Comparison of ENCODE assay signal across 19 mouse cellular contexts in genomic region chr9:89954860-89955479, GRCm38 (mm10). TPM values are rescaled to one million over a fixed set of nuclear protein-coding genes. Genes with fewer than 3 reads are reported as not detected.
DNase-seq lines count a peak whose midpoint lies in the region; ATAC-seq and TF ChIP-seq lines count a peak whose summit lies in the region.
"Had no signal": no experiment of that assay in that cellular context is flagged by ENCODE, and none has a peak within 500 bp of the region (broad histone marks: within the 10 kb centered on the region; RNA-seq: fewer than 3 reads in every experiment).

No protein-coding gene starts in this region.

- H3K9ac ChIP-seq in liver, postnatal 0 days (replicated peaks): no peak overlapping the region
- no peak overlapping the region for H3K9ac ChIP-seq in neural tube, embryonic 15.5 days (replicated peaks)
- H3K9ac ChIP-seq in limb, embryonic 11.5 days (ENCODE audit: low read length): no peak overlapping the region
- H3K9ac ChIP-seq: forebrain, postnatal 0 days; kidney, embryonic 15.5 days; limb, embryonic 12.5 days; liver, embryonic 15.5 days had no signal

- 48% methylated on average over 8 of the region's 8 CpGs for whole genome bisulfite sequencing in heart, embryonic 10.5 days
- WGBS in liver, postnatal 0 days (ENCODE audit: insufficient replicate concordance): 48% methylated on average over 8 of the region's 8 CpGs
- 81% methylated on average over 8 of the region's 8 CpGs for WGBS in neural tube, embryonic 15.5 days
- WGBS in limb, embryonic 11.5 days: 63% methylated on average over 8 of the region's 8 CpGs

- H3K4me3 ChIP-seq in heart, embryonic 10.5 days: no peak overlapping the region
- no peak overlapping the region for H3K4me3 ChIP-seq in liver, postnatal 0 days (ENCODE audit: low read depth, low read length)
- no peak overlapping the region for H3K4me3 ChIP-seq in neural tube, embryonic 15.5 days (replicated peaks)
- H3K4me3 ChIP-seq in limb, embryonic 11.5 days (ENCODE audit: low read depth, low read length): no peak overlapping the region
- H3K4me3 ChIP-seq: kidney, embryonic 15.5 days; limb, embryonic 12.5 days; liver, embryonic 15.5 days had no signal

- peak; percentile 70 for DNase-seq in heart, embryonic 10.5 days (ENCODE audit: low spot score)
- DNase-seq in heart, adult 9 months (ENCODE audit: low spot score in 2 of 2): no peak
- DNase-seq in liver, postnatal 0 days: peak; percentile 7
- DNase-seq in liver: no peak
- DNase-seq in neural tube, embryonic 10.5 days (ENCODE audit: extremely low spot score, low spot score): peak; percentile 7
- DNase-seq in limb, embryonic 11.5 days (ENCODE audit: low spot score): peak; percentile 21
- DNase-seq in layer of hippocampus, adult 9-11 months: no peak
- DNase-seq: cerebellum, adult 11 months; cerebellum, adult 9-11 months; forebrain, postnatal 0 days; gastrocnemius, postnatal 25 days; kidney, adult 11 months; thymus, postnatal 4 days had no signal

- H3K4me1 ChIP-seq in heart, embryonic 10.5 days: peaks cover 8% of the 10 kb centered on the region
- H3K4me1 ChIP-seq in liver, postnatal 0 days (ENCODE audit: insufficient read depth): no peaks in the 10 kb centered on the region
- H3K4me1 ChIP-seq in neural tube, embryonic 15.5 days: no peaks in the 10 kb centered on the region
- no peaks in the 10 kb centered on the region for H3K4me1 ChIP-seq in limb, embryonic 11.5 days (ENCODE audit: control insufficient read depth, insufficient read depth, low read length)
- H3K4me1 ChIP-seq: kidney, embryonic 15.5 days; limb, embryonic 12.5 days; liver, embryonic 15.5 days had no signal

- TF ChIP-seq EP300 in liver, postnatal 0 days (IDR thresholded peaks at IDR 0.05; ENCODE audit: low read depth): no peak

- no peak for ATAC-seq in liver, postnatal 0 days
- ATAC-seq in neural tube, embryonic 15.5 days (ENCODE audit: low FRiP score): no peak
- no peak for ATAC-seq in limb, embryonic 11.5 days (ENCODE audit: insufficient number of reproducible peaks, low FRiP score, low TSS enrichment, low read depth)
- ATAC-seq: forebrain, postnatal 0 days; hindbrain, postnatal 0 days had no signal

- H3K9me3 ChIP-seq in heart, embryonic 10.5 days: no peaks in the 10 kb centered on the region
- no peaks in the 10 kb centered on the region for H3K9me3 ChIP-seq in liver, postnatal 0 days (ENCODE audit: low read length)
- no peaks in the 10 kb centered on the region for H3K9me3 ChIP-seq in neural tube, embryonic 15.5 days (replicated peaks)
- H3K9me3 ChIP-seq in limb, embryonic 11.5 days (ENCODE audit: control insufficient read depth, low read length): no peaks in the 10 kb centered on the region
- H3K9me3 ChIP-seq: kidney, embryonic 15.5 days; limb, embryonic 12.5 days; liver, embryonic 15.5 days had no signal

- no peaks in the 10 kb centered on the region for H3K27me3 ChIP-seq in heart, embryonic 10.5 days (ENCODE audit: insufficient read depth, poor library complexity, severe bottlenecking)
- no peaks in the 10 kb centered on the region for H3K27me3 ChIP-seq in liver, postnatal 0 days (ENCODE audit: insufficient read depth, low read length)
- H3K27me3 ChIP-seq in neural tube, embryonic 15.5 days (replicated peaks): no peaks in the 10 kb centered on the region
- no peaks in the 10 kb centered on the region for H3K27me3 ChIP-seq in limb, embryonic 11.5 days (ENCODE audit: control insufficient read depth, insufficient read depth, low read length)
- H3K27me3 ChIP-seq: kidney, embryonic 15.5 days; limb, embryonic 12.5 days; liver, embryonic 15.5 days had no signal

- no peaks in the 10 kb centered on the region for H3K36me3 ChIP-seq in heart, embryonic 10.5 days
- H3K36me3 ChIP-seq in liver, postnatal 0 days (replicated peaks; ENCODE audit: insufficient read depth, low read length): no peaks in the 10 kb centered on the region
- no peaks in the 10 kb centered on the region for H3K36me3 ChIP-seq in neural tube, embryonic 15.5 days
- no peaks in the 10 kb centered on the region for H3K36me3 ChIP-seq in limb, embryonic 11.5 days (ENCODE audit: control insufficient read depth, insufficient read depth, low read length)
- H3K36me3 ChIP-seq: kidney, embryonic 15.5 days; limb, embryonic 12.5 days; liver, embryonic 15.5 days had no signal

- no peak for TF ChIP-seq CTCF in liver, postnatal 0 days (IDR thresholded peaks at IDR 0.05; ENCODE audit: low read depth)

- no peak overlapping the region for H3K27ac ChIP-seq in heart, embryonic 10.5 days
- H3K27ac ChIP-seq in liver, postnatal 0 days (ENCODE audit: low read depth): no peak overlapping the region
- no peak overlapping the region for H3K27ac ChIP-seq in neural tube, embryonic 15.5 days (replicated peaks)
- H3K27ac ChIP-seq in limb, embryonic 11.5 days (replicated peaks; ENCODE audit: low read depth, low read length): no peak overlapping the region
- H3K27ac ChIP-seq: hindbrain, postnatal 0 days; kidney, embryonic 15.5 days; limb, embryonic 12.5 days; liver, embryonic 15.5 days had no signal

- H3K4me2 ChIP-seq in liver, postnatal 0 days (ENCODE audit: low read depth, low read length): no peak overlapping the region
- no peak overlapping the region for H3K4me2 ChIP-seq in neural tube, embryonic 15.5 days
- H3K4me2 ChIP-seq in limb, embryonic 11.5 days (ENCODE audit: low read depth, severe bottlenecking): no peak overlapping the region
- H3K4me2 ChIP-seq: kidney, embryonic 15.5 days; limb, embryonic 12.5 days; liver, embryonic 15.5 days; midbrain, embryonic 11.5 days had no signal

RNA-seq across cellular contexts. Expression of gene Rasgrf1, which starts 45.3 kb away (rescaled TPM):
- polyA plus RNA-seq in heart, embryonic 10.5 days (2016; fragmentation: Nextera tagmentation; extraction: Ambion mirVana): 0.13 and 0.22 TPM in 2 replicates
- 0.05 TPM in 1 of 2 replicates, not detected in the other for polyA plus RNA-seq in liver, postnatal 0 days (2015; fragmentation: Nextera tagmentation; extraction: Ambion mirVana)
- 17.3 and 17.6 TPM in 2 replicates for polyA plus RNA-seq in neural tube, embryonic 15.5 days (2015; fragmentation: Nextera tagmentation; extraction: Ambion mirVana)
- polyA plus RNA-seq in limb, embryonic 11.5 days (2014; fragmentation: Nextera tagmentation; extraction: Ambion mirVana): 0.08 and 0.14 TPM in 2 replicates
- polyA plus RNA-seq: liver, embryonic 15.5 days had no signal

Comparison
In these comparisons a context has a peak if more than half of its experiments do, and no peak if none do; other contexts are left out.
1. DNase-seq: peak in heart, embryonic 10.5 days (single experiment), liver, postnatal 0 days (single experiment), neural tube, embryonic 10.5 days (single experiment) and limb, embryonic 11.5 days (single experiment); none in heart, adult 9 months (0 of 2), liver (single experiment) and layer of hippocampus, adult 9-11 months (single experiment).
2. RNA of gene Rasgrf1, which starts 45.3 kb away (polyA plus RNA-seq): 17.3 to 17.6 TPM in neural tube, embryonic 15.5 days; 0.13 to 0.22 TPM in heart, embryonic 10.5 days, 0.08 to 0.14 TPM in limb, embryonic 11.5 days and 0.05 TPM in liver, postnatal 0 days; every median in the first group is over 10 times any median in the second.